Mouse (Mus musculus): Measurements from ENCODE around the gene Tcaim. TPM values are rescaled to one million over a fixed set of nuclear protein-coding genes. Genes with fewer than 3 reads are reported as not detected.
A peak's percentile ranks its signal among the peaks of the same experiment; 100 is the strongest.

The Tcaim gene
- total RNA-seq (2012; rRNA removed): 4.5 and 5.3 TPM in 2 replicates
- total RNA-seq (2014; rRNA removed): 10.1 and 12.3 TPM in 2 replicates
- 4.4 and 5.2 TPM in 2 replicates for polyA plus RNA-seq (2012; ENCODE audit: insufficient read length, low read depth)

- in situ Hi-C loops (cut with MboI; ENCODE audit: low pct_ligation_motif_present, low pct_unique_long_range_greater_than_20kb, low sequenced_read_pairs): no loop called here
- Histone ChIP-seq H3K4me1 (ENCODE audit: control insufficient read depth in 1 of 2, insufficient read depth in 2 of 2) (peaks cover 5 to 14% of the 10 kb centered on the region in 2 experiments), H3K4me3 (replicated peaks in 1 of 3; ENCODE audit: low read depth in 2 of 3, low read length in 2 of 3, poor library complexity in 1 of 3) (peak within 1 kb of the TSS; percentile 54 to 73 (median 60)), H3K27me3 (replicated peaks) (no peaks in the 10 kb centered on the region), H3K27ac (ENCODE audit: insufficient read depth, low read depth) (peak within 1 kb of the TSS; percentile 58), H3K9me3 (replicated peaks; ENCODE audit: low read length) (no peaks in the 10 kb centered on the region), H3K4me2 (ENCODE audit: insufficient read depth, low read depth, poor library complexity, severe bottlenecking) (peak within 1 kb of the TSS; percentile 89), H3K79me2 (replicated peaks; ENCODE audit: control insufficient read depth, extremely low read depth, insufficient read depth, poor library complexity, severe bottlenecking) (no peaks in the 10 kb centered on the region; the same call in 1 of the 2 replicates), H3K9ac (ENCODE audit: insufficient read depth, low read depth) (peak within 1 kb of the TSS; percentile 64), H3K36me3 (replicated peaks in 1 of 2; ENCODE audit: control insufficient read depth in 1 of 2, insufficient read depth in 1 of 2, low read length in 1 of 2) (peaks cover 3 to 13% of the 10 kb centered on the region in 2 experiments)
- dilution Hi-C loops (cut with MboI; ENCODE audit: extremely low pct_ligation_motif_present, extremely low pct_unique_long_range_greater_than_20kb, low sequenced_read_pairs): no loop called here
- DNase-seq (ENCODE audit: extremely low read depth): peak; percentile 92
- TF ChIP-seq POLR2AphosphoS2 (IDR thresholded peaks at IDR 0.05; ENCODE audit: low read depth, low read length): no peak
- peak; percentile 43; the same call in 1 of the 2 replicates for TF ChIP-seq TCF12 (IDR thresholded peaks at IDR 0.05; ENCODE audit: low read depth, low read length)
- no peak for TF ChIP-seq MEF2A (IDR thresholded peaks at IDR 0.05; ENCODE audit: borderline replicate concordance, low read depth, low read length)
- no peak for TF ChIP-seq CHD2 (IDR thresholded peaks at IDR 0.05; ENCODE audit: low read length)
- peak; percentile 83 for TF ChIP-seq NRF1 (IDR thresholded peaks at IDR 0.05; ENCODE audit: low read depth, low read length)
- TF ChIP-seq RAD21 (IDR thresholded peaks at IDR 0.05; ENCODE audit: low read depth, low read length): no peak
- TF ChIP-seq POLR2A (IDR thresholded peaks at IDR 0.05; ENCODE audit: low read depth, low read length): peak; percentile 83
- no peak for TF ChIP-seq E2F4 (IDR thresholded peaks at IDR 0.05; ENCODE audit: insufficient replicate concordance, low read depth, low read length)
- peak; percentile 75 for TF ChIP-seq TBP (conservative IDR thresholded peaks at IDR 0.05; ENCODE audit: low read depth, low read length)
- TF ChIP-seq CTCF (conservative IDR thresholded peaks at IDR 0.05 in 1 of 2, IDR thresholded peaks at IDR 0.05 in 1 of 2; ENCODE audit: low read depth in 2 of 2, low read length in 2 of 2): no peak
- peak; percentile 28; the same call in 1 of the 2 replicates for TF ChIP-seq IRF4 (IDR thresholded peaks at IDR 0.05; ENCODE audit: low read depth, low read length)
- peak; percentile 68; the same call in 1 of the 2 replicates for TF ChIP-seq MAZ (IDR thresholded peaks at IDR 0.05; ENCODE audit: low read depth, low read length)
- TF ChIP-seq MAX (IDR thresholded peaks at IDR 0.05; ENCODE audit: low read length): 0 out of 2 replicates have a peak, but pooled peaks have one; percentile 21
- peak; percentile 46 for TF ChIP-seq ELF1 (IDR thresholded peaks at IDR 0.05; ENCODE audit: low read depth, low read length)
- TF ChIP-seq HCFC1 (IDR thresholded peaks at IDR 0.05; ENCODE audit: low read depth, low read length): peak; percentile 60
- TF ChIP-seq ETS1 (conservative IDR thresholded peaks at IDR 0.05; ENCODE audit: low read depth, low read length): no peak
- TF ChIP-seq ZMIZ1 (IDR thresholded peaks at IDR 0.05; ENCODE audit: low read depth, low read length): peak; percentile 14; the same call in 1 of the 2 replicates
- no peak for TF ChIP-seq BHLHE40 (IDR thresholded peaks at IDR 0.05; ENCODE audit: low read depth, low read length)
- TF ChIP-seq SIN3A (IDR thresholded peaks at IDR 0.05; ENCODE audit: low read length): peak; percentile 2
- TF ChIP-seq PAX5 (IDR thresholded peaks at IDR 0.05; ENCODE audit: low read length): no peak
- TF ChIP-seq EP300 (IDR thresholded peaks at IDR 0.05; ENCODE audit: low read length): no peak
- TF ChIP-seq NELFE (IDR thresholded peaks at IDR 0.05; ENCODE audit: low read depth, low read length): peak; percentile 73
Measured at GRCm38 (mm10) chr9:122805053-122805844, at the start of gene Tcaim. Tcaim (plus strand) TSS chr9:122805539.
